Mouse (Mus musculus): ENCODE measurements around the gene Bloc1s4.

The Bloc1s4 gene

DNA sequence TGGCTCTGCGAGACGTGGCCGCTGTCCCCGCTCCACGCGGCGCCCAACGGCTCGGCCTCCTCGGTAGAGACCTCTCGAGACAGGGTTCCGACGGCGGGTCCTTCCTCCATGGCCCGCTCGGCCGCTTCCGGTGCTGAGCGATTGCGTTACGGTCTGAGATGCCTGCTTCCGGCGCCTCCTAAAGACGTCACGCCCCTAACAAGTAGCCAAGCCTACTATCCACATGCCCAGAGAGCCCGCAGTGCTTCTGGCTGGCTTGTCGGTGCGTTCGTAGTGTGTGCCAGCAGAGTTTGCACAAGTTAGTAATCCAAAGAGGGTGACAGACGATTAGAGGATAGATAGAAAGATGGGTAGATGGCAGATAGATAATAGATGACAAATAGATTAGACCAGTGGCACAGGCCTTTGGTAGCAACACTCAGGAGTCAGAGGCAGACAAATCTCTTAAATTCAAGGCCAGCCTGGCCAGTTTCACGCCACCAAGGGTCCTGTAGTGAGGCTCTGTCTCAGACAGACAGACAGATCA is at the start of gene Bloc1s4:
Gene Bloc1s4 (minus strand): TSS at position 115 of the 526 bp plus-strand sequence.
- peak; percentile 93 for DNase-seq (ENCODE audit: low read depth, low spot score)

DNA sequence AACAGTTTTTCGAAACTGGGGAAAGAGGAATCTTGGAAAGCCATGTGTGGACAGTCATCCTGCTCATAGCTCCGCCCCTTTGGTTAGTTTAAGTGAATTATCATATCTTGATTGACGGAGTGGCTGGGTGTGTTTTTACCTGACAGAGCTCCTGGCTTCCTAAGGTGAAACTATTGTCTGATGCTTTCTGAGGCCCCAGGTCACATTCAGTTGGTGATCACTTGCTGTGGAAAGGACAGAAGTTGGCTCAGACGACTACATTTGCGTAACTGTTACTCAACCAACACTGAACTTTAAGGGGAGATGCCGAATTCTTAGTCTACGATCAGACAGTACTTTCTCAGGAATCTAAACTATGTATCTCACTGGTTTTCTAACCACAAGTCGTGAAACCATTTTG is 48.8 kb upstream of the Bloc1s4 start:
- no peak for DNase-seq (ENCODE audit: low read depth, low spot score)

DNA sequence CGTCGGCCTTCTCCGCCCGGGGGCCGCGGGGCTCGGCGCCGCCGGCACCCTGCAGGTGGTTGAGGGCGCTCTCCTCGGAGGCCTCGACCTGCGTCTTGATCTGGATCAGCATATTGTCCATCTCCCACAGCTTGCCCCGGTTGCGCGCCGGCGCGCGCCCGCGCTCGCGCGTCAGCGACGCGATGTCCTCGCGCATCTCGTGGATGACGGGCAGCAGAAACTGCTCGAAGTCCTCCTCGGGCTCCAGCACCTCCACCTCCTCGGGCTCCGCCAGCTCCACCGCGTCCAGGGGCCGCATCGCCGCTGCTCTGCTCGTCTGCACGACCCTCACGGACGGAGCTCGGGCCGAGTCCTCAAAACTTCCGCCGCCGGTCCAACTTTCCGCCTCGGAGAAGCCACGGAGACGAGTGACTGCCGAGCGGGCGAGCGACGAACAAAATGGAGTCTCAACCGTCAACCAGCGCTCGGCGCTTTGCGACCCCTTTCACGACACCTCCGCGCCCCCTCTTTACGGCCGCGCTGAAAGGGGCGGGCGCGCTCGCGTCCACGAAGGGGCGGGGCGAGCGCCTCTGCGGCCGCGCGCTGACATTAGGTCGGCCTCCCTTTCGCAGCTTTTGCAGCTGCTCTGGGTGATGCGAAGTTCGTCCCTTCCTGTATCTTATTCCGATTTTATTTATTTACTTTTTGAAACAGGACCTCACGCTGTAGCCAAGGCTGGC is 48.0 kb upstream of the Bloc1s4 start, which contains the start of gene Mrfap1:
Gene Mrfap1 (minus strand): TSS at position 477 of the 719 bp plus-strand sequence.
- DNase-seq (ENCODE audit: low read depth, low spot score), result peak; percentile 95

DNA sequence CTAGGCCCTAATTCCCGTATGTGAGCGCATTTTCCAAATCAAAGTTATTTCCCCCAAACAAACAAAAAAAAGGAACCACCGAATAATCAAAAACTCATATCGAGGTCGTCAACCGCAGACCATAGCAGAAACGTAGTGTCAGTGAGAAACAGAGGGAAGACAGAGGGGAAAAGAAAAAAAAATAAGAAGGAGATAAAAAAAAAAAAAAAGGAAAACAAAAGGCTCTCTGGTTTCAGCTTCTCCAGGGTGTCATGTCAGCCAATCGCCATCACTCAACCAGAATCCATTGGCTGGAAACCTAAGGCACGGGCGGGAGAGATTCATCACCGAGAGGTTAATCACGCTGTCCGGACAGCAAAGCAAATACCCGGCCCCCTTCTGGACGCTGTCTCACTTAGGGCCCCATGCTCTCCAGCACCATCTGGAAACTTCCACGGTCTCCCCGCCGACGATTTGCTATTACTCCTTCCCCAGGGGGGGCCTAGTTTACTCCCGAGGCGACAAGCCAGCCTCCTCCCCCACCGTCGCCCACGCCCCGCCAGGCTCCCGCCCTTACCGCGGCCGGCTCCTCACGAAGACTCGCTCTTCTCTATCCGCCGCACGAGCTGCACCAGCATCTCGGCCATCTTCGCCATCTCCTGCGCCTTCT is 47.3 kb upstream of the Bloc1s4 start:
- DNase-seq (ENCODE audit: low read depth, low spot score), result peak; percentile 40

DNA sequence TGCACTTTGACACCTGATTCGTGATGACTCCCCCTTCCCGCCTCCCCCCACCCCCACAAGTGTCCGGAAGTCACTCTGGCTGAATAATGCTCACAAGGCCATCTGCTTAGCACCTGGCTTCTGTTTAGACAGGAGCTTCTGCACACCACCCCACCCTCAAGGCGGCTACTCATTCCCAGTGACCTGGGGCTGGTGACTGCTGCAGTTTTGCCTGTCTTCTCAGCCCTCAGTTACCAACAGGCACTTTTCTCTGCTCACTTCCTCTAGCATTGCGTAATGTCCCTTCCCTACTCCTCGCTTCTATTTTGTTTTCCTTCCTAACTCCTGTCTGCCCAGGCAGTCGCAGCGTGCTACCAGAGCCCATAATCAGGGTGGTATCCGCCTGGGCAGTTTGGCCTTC is 43.4 kb upstream of the Bloc1s4 start:
- DNase-seq (ENCODE audit: low read depth, low spot score), result no peak

DNA sequence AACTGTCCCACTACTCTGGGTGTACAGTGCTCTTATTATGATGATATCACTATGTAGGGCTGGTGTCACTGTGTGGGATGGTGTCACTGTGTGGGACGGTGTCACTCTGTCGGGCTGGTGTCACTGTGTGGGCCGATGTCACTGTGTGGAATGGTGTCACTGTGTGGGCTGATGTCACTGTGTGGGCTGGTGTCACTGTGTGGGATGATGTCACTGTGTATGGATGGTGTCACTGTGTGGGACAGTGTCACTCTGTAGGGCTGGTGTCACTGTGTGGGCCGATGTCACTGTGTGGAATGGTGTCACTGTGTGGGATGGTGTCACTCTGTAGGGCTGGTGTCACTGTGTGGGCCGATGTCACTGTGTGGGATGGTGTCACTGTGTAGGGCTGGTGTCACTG is 37.6 kb upstream of the Bloc1s4 start:
- no peak for DNase-seq (ENCODE audit: low read depth, low spot score)

DNA sequence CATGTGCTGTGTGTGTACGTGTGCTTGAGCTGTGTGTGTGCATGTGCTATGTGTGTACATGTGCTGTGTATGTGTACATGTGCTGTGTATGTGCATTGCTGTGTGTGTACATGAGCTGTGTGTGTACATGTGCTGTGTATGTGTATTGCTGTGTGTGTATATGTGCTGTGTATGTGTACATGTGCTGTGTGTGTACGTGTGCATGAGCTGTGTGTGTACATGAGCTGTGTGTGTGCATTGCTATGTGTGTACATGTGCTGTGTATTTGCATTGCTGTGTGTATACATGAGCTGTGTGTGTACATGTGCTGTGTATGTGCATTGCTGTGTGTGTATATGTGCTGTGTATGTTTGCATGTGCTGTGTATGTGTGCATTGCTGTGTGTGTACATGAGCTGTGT is 31.1 kb upstream of the Bloc1s4 start:
- DNase-seq (ENCODE audit: low read depth, low spot score), result no peak

DNA sequence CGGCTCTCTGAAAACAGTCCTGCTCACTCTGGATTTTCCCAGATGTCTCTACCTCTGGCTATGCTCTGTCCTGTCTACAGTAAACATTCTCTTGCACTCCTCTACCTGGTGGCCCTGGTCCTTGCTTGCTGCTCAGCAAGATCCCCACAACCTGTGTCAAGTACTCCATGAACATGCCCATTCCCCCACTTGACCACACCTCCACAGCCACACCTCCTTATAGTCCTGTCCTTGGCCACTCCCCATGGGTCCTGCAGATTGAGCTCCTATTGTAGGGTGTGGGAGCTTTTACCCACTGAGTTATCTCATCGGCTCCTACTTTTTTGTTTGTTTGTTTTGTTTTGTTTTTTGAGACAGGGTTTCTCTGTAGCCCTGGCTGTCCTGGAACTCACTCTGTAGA is 30.5 kb upstream of the Bloc1s4 start:
- DNase-seq (ENCODE audit: low read depth, low spot score), result no peak

DNA sequence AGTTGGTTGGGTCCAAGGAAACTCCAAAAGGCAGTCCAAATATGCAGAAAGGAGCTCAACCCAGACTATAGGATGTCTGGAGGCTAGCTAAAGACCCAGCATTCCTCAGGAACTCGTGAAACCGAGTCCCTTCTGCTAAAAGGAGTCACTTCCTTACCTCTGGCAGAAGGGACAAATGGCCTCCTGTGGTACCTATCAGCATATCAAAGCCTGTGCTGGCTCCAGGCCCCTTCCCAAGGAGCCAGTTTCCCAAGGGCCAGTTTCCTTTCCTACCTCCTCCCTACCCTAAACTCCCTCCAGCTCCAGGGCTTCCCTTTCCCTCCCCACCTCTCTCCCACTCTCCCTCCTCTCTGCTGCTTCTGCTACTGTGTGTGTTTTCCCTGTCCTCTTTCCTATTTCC is 28.7 kb upstream of the Bloc1s4 start:
- DNase-seq (ENCODE audit: low read depth, low spot score), result no peak

DNA sequence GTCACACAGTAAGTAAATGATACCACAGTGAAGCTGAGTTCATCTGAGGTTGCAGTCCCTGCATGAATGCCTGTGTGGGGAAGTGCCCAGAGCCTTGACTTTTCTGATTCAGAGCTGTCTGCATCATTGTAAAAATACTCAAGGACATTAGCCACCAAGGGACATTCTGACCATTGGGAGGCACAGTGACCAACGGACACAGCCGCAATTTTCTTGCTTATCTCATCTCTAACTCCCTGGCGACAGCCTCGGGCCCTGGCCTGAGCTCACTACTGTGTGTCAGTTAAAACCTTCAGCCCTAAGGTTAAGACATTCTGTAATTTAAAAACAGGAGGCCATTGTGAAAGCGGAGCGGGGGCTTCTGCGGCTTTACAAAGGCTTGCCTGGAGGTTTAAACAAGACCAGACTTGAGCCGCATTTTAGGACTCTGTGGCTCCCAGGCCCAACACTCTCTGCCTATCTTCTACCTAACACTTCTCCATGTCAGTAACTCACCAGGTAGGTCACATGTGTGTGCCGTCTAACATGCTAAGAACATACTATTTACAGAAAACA is 27.6 kb upstream of the Bloc1s4 start:
- DNase-seq (ENCODE audit: low read depth, low spot score), result no peak

DNA sequence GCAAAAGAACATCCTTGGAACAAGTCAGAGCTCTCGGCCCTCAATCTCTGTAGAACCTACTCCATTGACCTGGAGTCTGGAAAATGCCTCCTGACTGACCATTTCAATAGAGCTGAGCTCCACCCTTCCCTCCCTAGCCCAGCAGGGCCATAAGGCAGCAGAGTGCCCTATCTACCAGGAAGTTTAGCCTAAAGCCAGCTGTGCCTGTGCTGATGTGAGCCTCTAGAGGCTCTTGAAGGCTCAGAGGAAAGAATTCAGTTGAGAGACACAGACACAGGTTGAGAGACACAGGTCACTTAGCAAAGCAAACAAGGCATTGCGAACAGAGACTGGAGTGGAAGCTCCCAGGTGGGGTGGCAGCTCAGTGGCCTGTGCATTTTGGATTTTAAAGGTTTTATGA is 26.9 kb upstream of the Bloc1s4 start:
- no peak for DNase-seq (ENCODE audit: low read depth, low spot score)

DNA sequence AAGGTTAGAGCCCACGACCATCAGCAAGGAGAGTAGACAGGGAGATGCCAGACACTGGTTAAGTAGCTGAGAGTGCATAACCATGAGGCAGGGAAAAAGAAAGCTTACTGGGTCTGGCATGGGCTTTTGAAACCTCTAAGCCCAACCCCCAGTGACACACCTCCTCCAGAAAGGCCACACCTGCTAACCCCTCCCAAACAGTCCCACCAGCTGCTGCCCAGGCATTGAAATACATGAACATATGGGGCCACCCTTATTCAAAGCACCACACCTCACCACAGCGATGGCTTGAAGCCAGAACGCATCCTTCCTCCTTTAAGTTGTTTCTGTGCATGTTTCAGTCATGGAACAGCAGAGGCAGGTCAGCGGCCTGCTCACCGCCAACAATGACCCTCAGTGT is 24.1 kb upstream of the Bloc1s4 start:
- DNase-seq (ENCODE audit: low read depth, low spot score), result no peak

DNA sequence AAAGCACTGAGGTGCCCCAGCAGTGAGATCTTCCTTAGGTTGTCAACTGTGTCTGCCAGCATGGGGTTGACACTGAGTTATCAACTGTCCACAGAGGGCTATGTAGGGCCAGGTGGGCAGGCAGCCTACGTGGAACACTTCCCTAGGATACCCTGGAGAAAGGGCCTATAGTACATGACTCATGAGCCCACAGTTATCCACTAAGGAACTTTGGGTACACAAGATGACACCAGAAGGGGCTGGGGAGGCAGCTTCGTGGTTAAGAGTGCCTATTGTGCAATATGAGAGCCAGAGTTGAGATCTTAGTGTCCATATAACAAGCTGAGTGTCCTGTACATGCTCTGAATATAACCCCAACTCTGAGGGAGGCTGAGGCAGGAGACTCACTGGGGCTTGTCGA is 21.2 kb upstream of the Bloc1s4 start:
- no peak for DNase-seq (ENCODE audit: low read depth, low spot score)

DNA sequence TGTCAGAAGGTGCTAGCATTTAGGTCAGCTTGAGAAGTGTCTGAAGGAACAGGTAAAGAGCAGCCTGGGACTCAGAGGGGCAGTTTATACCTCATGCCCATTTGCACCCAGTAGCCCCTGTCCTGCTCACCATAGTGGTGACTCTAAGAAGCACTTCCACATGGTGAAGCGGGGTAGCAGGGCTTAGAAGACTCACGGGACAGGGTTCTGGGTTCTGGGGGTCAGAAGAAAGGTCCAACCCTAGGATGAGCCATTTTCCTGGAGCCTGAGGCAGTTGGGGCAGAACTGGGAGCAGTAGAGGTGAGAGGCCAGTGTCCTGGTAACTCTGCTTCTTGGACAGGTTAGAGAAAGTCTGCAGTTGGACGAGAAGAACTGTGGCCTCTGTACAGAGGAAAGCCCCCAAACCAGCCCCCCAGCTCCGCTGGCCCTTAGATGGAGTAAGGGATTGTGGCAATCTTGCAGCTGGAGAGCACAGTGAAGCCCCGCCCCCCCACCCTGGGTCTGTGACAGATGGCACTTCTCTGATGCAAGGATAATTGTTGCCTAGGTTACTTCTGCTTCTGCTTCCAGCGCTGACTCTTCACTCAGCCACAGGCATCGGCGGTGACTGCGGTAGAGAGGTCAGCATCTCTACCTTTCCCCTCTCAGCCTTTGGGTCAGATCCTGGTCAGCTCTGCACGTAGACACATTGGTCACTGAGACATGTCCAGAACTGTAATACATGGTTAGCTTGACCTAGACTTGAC is 18.7 kb upstream of the Bloc1s4 start:
- no peak for DNase-seq (ENCODE audit: low read depth, low spot score)

DNA sequence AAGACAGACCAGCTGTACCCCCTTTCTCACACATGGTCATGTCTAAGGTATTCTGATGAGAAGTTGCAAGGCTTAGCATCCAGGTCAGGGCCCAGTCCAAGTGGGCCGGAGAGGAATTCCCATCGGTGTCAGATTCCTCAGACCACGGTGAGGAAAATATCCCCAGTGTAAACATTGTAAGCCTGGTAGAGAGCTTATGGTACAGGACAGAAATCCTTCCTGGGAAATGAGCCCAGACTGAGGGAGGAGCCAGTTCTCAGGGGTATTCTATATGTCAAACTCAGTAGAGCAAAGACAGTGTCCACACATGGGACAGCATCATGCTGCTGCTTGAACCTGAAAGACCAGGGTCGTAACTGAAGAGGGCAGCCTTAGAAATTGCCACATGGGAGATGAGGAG is 11.4 kb upstream of the Bloc1s4 start:
- no peak for DNase-seq (ENCODE audit: low read depth, low spot score)

DNA sequence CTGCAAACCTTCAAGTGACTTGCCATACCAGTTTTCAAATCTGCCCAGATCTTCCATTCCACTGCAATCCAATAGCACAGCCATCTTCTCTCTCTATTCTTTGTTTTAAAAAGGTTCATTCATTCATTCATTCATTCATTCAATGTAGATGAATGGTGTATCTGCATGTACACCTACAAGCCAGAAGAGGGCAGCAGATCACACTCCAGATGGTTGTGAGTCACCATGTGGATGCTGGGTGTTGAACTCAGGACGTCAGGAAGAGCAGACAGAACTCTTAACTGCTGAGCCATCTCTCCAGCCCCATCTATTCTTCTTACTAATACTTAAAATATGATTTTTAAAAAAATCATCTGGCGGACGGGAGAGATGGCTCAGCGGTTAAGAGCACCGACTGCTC is 8.6 kb upstream of the Bloc1s4 start:
- no peak for DNase-seq (ENCODE audit: low read depth, low spot score)

DNA sequence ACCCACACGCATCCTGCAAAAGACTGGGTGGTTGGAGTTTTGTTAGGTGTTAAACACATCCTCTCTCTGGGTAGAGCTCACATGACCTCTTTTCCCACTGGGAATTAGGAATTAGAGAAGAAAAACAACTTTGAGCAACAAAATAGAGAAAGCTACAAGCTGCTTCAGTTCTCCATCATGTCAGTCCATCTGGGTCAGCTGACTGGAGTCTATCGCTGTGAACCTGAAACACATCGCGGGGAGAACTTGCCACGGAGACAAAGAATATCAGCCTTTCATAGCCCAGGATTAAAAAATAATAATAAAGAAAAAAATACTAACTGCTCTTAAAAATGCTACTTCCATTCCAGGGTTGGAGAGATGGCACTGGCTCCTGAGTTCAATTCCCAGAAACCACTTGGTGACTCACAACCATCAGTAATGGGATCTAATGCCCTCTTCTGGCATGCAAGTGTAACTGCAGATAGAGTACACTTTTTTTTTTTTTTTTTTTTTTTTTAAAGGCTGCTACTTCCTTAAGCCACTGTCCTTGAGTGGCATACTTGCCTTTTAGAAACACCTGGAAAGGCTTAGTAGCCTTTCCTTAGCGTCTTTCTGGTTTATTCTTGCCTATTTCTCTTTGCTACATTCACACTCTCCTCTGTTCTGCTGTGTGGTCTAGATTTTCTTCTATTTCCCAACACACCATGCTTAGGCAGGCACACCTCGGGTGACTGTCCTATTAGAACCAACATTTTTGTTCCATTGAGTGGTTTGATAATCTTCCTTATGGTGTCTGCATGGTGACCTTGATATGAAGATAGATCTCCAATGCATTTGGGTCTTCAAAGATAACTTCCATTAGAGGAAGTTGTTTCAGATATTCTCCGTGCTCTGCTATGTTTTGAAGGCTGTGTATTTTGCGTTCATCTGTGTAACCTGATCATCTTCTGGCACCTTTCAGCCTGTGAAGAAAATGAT is 1.9 kb upstream of the Bloc1s4 start:
- DNase-seq (ENCODE audit: low read depth, low spot score), result no peak

DNA sequence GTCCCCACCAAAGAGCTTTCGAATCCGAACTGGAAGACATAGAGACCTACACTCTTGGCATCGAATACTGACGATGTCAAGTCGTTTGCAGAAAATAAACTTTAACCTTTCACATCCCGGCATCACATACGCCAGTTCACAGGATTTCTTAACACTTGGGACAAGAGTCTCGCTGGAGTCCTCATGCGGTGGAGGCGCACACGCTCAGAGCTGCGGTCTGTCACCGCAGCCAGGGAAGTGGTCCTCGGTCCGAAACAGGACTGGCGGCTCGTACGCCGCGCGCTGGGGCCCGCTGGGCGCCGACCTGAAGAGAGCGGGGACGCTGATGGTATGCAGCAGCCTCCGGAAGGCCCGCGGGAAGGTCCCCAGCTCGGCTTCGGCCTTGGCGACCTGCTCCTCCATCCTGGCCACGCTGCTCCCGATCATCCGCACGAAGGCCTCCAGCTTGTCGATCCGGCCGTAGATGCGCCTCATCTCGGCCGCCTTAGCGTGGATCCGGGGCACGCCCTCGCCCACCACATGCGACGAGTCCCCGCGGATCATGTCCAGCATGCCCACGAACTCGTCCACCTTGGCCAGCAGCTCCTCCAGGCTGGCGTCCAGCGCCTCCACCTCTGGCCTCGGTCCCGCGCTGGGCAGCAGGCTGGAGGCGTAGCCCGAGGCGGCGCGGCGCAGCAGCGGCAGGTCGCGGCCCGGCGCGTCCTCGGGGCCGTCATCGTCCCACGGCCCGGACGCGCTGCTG is 485 bp downstream of the Bloc1s4 start:
- DNase-seq (ENCODE audit: low read depth, low spot score), result no peak

DNA sequence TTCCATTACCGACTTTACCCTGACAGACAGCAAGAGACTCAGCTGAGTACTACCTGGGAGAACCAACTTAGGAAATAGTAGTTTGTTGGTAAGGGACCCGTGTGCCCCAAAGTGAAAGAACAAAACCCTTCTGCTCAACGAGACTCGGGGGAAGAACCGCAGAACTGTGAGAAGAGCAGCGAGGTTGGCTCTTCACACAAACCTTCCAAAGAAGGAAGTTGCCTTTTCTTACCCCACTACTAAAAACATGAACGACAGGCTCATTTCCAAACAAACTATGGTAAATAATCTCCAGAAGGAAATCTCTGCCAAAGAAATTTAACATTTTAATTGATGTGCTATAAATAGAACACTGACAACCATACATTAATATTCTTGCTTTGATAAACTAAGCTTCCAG is 1.4 kb downstream of the Bloc1s4 start:
- no peak for DNase-seq (ENCODE audit: low read depth, low spot score)

DNA sequence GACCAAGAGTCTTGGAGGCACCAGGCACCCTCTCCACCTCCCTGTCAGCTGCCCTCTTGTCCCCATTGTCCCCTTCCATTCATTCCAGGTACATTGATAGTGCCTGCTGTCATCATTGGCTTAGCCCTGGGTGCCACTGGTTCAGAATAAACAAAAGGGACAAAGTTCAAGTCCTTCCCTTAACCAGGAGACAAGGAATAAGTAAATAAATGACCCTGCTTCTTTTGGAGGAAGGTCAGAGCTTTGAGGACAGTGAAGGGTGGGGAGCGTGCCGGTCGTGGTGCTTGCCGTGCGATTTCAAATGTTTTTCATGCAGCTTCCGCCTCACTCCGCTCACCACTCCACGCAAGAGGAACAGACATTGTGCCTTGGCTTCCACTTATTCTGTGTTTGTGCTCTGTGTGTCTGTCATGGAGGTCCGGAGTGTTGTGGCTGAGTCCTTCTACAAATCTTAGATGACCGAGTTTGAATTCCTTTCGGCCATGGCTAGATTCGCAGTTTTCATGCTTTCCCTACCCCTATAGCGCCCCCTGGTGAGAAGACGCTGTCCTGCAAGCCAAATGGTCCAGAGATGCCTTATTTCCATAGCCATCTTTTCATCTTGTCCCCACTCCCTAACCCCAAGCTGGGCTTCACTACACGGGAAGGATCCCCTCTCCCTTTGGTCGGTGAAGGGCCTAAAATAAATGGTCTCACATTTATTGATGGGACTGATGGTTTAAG is 6.2 kb downstream of the Bloc1s4 start:
- DNase-seq (ENCODE audit: low read depth, low spot score), result peak; percentile 75

Data from forelimb bud, embryonic 11.5 days (tissue).